Mouse (Mus musculus) adrenal gland, postnatal 14 days (tissue): ENCODE measurements around the gene Irf1. TPM values are rescaled to one million over a fixed set of nuclear protein-coding genes. Genes with fewer than 3 reads are reported as not detected.

Source experiments
- DNase-seq: peaks from one replicate; pipeline ENCODE4 v3.0.0; 2021; ENCODE audit warnings: mixed read lengths
- microRNA-seq, 2 experiments: library from miRNA; unstranded; fragments of <30 nt; microRNA quantifications; one replicate each; pipeline ENCODE4 v1.2.0; 2021
- total RNA-seq: library from RNA; stranded (reverse); gene quantifications from 2 replicates; pipeline ENCODE4 v1.2.3, GENCODE M21; 2021

Gene Irf1
- total RNA-seq, 1 experiment from 2014 or later: 19.6 TPM

DNA sequence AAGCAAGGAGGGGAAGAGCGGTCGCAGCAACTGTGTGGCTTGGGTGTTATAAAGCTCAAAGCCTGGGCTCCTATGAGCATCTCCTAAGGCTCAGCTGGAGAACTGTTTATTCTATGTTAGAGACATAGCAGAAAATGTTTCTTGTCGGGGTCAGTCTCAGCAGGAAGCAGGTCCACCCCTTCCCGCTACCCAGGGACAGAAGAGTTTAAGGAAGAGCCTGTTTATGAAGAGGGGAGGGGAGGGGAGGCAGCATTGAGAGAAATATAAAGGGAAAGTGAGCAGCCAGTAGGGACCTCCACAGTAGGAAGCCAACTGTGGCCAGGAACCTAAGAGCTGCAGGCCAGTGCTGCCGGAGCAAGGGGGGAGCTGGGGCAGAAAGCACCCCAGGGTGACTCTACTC is 39.5 kb downstream of the Irf1 start:
- no peak for DNase-seq

DNA sequence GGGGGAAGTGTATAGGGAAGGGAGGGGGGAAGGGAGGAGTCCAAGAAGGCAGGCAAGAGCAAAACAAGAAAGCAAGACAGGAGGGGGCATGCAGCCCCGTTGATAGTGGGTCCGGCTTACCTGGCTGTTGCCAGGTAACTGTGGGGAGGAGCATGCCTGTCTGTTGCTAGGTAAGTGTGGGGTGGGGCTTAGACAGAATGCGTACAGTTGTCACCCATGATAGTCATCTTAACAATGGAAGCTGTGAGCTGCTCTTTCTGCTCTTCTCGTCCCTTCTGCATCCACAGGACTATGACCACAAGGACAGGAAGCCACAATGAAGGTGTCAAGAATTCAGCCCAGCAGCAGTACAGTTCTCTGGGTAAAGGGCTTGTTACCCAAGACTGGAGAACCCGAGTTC is 40.3 kb downstream of the Irf1 start:
- no peak for DNase-seq

DNA sequence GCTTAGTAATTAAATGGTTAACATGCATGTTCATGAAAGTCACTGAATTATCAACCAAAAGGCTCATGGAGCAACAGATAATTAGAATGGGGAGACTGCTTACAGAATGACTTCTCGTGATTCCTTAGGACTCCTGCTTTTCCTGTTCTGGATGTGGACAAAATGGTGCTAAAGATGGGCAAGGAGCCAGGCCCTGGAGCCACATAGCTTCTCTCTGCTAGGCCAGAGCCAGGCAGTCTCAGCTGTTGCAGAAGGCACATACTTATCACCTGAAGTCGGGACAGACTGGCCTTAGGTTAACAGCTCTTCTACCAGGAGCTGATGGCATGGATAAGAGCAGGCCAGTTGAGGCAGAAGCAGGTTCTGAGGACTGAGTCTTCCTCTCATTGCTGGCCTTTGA is 40.9 kb downstream of the Irf1 start:
- DNase-seq: peak; percentile 44

DNA sequence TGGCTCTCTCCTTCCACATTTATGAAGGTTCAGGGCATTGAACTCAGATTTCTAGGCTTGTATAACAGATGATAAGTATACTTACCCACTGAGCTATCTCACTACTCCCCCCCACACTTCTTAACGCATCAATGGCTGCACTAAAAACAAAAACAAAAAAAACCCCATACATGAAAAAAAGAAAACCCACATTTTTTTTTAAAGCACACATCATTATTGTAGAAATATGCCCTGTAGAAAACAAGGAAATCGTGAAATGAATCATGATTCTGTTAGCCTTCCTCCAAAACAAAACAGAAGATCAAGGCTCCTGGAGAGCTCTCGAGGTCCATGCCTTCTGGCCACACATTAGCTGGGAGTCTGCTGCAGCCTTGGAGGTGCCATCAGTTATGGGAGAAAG is 41.5 kb downstream of the Irf1 start:
- DNase-seq: no peak

DNA sequence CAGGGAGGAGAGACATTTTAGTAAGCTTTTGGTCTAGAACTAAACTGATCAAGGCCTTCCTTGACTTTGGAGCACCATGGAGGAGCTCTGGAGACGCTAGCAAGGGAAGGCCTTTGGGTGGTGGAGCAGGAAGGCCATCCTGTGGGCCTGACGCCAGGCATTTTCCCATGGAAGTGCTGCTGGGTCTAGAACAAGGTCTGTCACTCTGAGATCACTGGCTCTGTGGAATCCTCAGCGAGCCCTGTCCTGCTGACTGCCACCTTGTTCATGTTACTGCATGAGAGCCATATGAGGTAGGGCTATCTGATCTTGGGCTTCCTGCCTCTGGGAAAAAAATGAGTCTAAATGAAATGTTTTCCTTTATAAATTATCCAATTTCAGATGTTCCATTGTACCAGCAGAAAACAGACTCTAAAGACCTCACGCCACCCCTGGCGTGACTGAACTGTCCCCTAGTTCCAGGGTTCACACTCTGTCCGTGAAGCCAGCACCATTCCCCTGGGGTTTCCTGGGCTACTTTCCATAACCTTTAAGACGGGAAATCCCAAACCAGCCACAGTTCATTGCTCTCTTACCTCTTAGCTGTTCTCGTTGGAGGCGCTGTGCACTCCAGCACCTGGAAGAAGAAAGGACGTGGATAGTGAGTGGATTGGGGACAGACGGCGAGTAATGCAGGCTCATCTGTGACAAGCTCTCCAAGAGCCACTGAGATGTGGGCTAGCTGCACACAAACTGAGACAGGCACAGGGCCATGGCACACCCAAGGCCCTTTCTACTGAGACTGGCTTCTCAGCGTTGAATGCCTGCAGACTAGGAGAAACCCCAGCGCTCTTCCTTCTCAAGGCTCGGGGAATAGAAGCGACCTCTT is 43.4 kb downstream of the Irf1 start:
- peak; percentile 82 for DNase-seq

DNA sequence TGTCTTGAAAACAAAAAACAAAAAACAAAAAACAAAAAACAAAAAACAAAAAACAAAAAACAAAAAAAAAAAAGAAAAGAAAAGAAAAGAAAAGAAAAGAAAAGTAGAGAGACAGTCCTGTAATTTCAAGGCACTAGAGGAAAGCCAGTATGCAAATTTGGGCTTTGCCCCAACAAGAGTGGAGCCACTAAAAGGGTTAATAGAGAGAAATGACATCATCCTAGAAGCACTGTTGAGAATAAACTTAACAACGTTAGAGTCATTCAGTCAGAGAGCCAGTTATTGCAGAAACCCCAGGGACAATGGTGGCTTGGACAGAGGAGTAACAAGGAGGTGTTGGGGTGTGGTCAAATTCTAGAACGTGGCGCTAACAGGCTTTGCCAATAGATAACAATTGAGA is 45.0 kb downstream of the Irf1 start:
- DNase-seq: no peak

DNA sequence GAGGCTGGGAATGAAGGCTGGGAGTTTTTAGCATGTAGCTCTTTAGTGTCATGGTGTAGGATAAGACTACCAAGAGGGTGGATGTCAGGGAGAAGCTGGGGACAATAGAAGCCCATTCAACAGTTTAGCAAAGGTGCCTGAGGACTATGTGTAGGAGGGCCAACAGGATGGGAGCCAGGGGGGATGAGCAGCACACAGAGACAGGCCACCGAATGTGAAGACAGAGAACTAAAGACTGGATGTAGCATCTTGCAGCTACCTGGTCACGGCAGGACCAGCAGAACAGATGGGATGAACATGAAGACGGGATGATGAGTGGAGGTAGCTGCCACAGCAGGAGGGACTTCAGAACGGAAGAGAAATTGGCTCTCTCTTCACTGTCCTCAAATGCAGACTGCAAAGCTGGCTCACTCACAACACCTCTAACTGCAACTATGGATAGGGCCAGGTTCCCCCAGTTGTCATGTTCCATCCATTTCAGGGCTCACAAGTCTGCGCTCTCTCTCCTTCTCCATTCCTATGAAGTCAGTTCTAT is 47.1 kb downstream of the Irf1 start:
- DNase-seq: no peak

DNA sequence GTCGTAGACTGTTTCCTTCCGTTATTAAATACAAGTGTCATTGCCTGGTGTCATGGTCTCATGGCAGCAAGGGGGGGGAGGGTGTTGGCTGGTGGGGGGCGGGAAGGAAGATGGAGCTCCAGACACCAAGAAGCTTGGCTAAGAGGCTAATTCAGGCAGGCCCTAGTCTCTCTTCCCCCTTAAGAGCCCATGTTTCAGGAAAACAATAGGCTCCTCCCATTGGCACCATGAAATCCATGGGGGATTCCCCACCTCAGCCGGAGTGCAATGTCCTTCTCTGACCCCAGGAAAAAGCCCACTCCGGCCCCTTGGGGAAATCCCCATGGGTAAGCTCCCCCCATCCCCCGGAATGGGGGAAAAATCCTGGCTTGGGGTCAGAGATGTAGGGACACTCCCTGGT is 49.0 kb downstream of the Irf1 start:
- DNase-seq: peak; percentile 35

DNA sequence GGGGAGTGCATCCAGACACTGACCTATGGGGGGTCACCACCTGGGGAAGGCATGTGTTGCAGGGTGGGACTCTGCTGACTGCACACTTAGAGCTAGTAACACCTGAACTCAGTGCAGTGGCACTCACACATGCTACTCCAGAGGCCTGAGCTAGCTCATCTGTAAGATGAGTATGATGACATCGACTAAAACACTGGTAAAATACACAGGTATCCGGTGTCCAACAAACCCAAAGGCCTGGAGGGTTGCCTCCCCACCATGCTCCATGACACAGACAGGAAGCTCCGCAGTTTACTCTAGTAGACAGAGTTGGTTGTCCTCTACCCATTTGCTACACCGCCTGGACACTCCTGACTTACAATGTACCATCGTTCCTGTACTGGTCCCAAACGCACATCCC is 49.7 kb downstream of the Irf1 start:
- no peak for DNase-seq

DNA sequence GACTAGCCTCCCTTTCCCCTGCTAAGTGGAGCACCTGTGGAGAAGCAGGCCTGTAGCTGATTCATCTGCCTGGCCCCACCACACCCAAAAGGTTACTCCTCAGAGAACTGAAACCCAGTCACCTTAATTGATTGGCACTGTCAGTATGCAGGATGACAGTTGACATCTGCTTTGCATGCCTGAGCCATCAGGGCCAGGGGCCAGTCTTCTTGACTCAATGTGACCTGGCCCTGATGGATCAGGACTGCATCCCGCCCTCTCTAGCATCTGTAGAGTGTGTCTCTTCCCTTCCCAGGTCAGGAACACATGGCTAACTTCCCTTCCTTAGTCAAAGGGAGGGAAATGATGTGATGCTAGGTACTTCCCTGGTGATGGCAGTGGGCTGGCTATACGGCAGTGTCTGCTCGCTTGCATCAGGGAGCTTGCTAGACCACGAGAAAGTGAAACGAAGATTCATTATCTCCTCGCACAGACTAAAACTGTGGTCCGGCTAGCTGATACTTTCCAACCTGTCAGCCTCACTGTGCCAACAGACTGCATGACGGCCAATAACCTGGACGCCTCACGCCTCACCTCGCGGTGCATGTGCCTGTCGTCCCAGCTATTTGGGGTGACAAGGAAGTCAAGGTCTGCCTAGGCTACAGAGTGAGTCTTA is 50.8 kb downstream of the Irf1 start:
- no peak for DNase-seq

DNA sequence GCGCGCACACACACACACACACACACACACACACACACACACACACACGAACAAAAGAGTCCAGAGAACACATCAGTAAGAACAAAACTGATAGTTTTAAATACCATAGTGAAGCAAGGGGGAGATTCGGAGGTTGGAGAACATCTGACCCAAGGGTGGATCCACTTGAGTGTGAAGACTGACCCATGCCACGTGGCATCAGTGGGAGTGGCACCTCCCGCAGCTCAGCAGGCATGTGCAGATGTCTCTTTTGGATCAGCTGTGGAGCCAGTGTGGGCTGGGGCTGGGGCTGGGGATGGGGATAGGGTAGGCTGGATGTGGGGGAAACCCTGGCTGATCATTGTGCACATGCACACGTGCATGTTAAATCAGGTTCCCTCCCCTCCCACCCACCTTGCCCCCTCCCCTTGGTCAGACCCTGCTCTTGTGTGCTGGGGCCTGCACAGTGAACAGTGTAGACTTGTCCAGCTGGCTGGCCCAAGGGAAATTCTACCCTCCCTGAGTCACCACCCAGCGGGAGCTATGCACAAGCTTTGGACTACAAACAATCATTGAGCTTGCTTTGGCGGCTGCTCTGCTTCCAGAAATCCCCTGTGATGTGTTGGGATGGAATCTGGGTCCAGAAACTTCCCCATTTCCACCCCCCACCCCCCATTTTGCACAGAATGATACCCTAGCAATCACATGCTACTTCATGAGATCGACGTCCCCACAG is 51.6 kb downstream of the Irf1 start:
- DNase-seq: no peak

DNA sequence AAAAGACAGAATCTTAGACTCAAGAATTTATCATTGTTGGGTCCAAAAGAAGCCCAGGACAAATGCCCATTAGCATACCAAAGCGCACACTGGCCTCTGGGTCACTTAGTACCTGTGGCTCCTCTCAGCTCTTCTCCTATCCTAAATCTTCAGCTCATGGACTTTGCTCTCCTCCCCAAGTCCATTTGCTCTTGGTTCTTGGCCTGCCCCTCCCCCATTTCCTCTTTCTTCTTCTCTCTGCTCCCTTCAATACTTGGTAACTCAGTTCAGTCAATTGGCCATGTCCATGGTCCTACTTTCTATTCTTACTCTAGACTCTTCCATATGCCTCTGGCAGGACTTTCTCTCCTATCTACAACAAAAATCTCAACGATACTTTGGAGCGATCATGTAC is 52.1 kb downstream of the Irf1 start:
- DNase-seq: no peak

DNA sequence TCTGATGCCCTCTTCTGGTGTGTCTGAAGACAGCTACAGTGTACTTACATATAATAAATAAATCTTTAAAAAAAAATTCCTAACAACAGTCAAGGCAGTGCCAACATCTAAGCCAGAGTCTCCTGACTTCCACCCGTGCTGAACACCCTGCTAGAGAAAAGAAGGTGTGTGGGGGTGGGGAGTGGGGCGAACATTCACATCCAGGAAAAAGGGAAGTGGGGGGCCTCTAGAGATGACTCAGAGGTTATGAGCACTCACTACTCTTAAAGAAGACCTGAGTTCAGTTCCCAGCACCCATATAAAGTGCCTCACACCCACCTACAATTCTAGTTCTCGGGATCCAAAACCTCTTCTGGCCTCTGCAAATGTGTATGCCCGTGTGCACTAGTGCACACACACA is 55.6 kb downstream of the Irf1 start:
- DNase-seq: no peak

Small RNAs within 50 kb of the gene (microRNA-seq; reads per million reads assigned to microRNA genes)
- 0 to 0.38 reads per million in 2 experiments for gene Mir7671

Other genes with a start within 250 kb of the Irf1 start
- 28.0 and 31.0 TPM in 2 replicates for gene Kif3a, start 202.6 kb upstream of the Irf1 start, total RNA-seq
- gene Il4, start 151.3 kb upstream of the Irf1 start, total RNA-seq: not detected in 2 replicates
- not detected in 2 replicates for gene Il13, start 135.3 kb upstream of the Irf1 start, total RNA-seq
- gene Rad50, start 62.7 kb upstream of the Irf1 start, total RNA-seq: 15.8 and 17.7 TPM in 2 replicates
- not detected in 2 replicates for gene Il5, start 49.2 kb upstream of the Irf1 start, total RNA-seq
- gene Gm17334, start 3.2 kb downstream of the Irf1 start, total RNA-seq: 0.37 and 0.41 TPM in 2 replicates
- gene Gm12216, start 89.2 kb downstream of the Irf1 start, total RNA-seq: 4.6 and 6.0 TPM in 2 replicates
- gene Slc22a5, start 121.6 kb downstream of the Irf1 start, total RNA-seq: 42.5 and 48.6 TPM in 2 replicates
- gene Slc22a21, start 210.3 kb downstream of the Irf1 start, total RNA-seq: 4.6 and 5.7 TPM in 2 replicates